Mouse (Mus musculus) kidney, adult 18-20 months (tissue): ENCODE data around the gene Emid1.

Experiments used
- DNase-seq: peaks from one replicate; pipeline ENCODE4 v3.0.0; 2021

Gene Emid1

DNA sequence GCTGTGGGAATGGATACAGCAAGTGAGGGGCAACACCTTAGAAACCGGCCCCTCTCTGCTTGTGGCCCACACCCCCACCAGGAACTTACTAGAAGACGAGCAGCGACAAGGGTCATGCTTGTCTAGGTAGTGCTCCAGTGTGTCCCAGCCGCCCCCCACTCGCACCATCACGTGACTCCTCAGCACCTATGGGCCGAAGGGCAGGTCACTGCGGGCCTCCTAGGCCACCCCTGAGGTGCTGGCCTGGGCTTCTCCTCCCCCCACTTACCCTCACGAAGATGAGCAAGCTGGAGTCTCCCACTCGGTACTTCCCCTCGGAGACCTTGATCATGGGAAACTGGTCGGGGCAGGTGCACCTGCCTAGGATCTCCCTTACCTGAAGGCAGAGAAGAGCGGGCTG, 89.7 kb downstream of the Emid1 start:
- no peak for DNase-seq

DNA sequence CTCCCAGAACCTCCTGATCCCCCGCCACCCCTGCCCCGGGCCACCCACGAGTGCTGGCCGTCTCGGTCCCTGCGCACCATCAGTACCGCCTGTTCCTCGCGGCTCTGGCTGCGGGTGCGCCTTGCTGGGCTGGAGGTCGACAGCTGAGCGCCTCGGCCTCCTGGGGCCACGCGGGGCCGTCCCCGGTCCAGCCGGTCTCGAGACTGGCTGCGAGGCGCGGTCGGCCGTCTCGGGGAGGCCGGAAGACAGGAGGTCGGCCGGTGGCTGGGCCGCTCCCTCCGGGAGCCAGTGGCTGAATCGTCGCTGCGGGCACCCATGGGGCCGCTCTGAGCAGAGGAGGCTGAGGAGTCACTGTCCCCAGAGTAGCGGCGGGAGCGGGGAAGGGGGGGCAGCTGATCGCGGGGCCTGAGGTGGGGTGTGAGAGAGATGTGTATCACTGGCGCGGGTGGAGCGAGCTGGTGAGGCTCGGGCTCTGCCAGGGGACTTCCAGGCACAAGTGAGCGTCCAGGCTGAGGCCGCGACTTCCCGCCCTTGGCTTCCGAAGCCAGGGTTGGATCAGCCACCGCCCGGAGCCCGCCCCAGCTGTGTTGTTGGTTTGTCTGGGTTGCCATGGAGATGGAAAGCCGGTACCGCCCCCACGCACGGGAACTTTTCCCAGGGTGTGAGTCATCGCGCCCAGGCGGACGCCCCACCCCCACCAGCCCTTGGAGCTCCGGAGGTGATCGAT, 90.5 kb downstream of the Emid1 start:
- peak; percentile 94 for DNase-seq

DNA sequence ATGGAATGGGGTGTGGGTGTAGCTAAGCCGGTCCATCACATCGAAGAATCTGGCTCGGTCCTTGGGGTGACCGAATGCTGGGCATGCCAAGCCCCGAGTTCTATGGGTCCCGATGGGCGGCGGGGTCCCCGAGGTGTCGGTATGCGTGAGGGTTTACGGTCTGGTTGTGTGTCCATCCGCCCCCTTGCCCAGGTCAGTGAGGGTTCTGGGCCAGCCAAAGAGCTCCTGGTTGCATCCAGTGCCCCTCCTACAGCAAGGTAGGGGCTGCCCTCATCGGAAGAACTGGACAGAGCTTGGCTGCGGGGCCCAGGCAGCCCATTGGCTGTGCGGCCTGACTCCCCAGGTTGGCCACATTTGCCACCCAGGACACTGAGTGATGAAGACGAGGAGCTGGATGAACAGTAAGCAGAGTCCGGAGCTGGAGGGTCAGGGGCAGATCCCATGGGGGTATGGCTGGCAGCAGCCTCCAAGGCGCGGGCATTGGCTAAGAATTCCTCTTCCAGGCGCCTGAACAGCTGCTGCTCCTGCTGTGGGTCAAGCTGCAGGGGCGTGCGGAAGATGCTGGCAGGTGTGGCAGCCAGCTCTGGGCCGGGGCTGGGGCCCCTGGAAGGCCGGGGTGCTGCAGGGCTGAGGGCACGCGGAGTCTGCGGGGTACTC, 91.2 kb downstream of the Emid1 start:
- no peak for DNase-seq

DNA sequence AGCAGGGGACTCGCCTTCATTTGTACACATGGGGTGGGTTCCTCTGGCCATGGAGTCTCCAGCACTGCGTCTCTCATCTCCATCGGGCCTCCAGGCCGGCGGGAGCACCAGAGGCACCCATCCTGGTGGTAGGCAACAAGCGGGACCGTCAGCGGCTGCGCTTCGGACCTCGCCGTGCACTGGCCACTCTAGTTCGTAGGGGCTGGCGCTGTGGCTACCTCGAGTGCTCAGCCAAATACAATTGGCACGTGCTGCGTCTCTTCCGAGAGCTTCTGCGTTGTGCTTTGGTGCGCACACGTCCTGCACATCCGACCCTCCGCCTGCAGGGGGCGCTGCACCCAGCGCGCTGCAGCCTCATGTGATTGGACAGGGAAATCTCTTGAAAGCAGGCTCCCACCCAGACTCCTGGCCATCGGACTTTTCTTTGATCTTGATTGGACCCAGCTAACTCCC, 92.3 kb downstream of the Emid1 start:
- no peak for DNase-seq

DNA sequence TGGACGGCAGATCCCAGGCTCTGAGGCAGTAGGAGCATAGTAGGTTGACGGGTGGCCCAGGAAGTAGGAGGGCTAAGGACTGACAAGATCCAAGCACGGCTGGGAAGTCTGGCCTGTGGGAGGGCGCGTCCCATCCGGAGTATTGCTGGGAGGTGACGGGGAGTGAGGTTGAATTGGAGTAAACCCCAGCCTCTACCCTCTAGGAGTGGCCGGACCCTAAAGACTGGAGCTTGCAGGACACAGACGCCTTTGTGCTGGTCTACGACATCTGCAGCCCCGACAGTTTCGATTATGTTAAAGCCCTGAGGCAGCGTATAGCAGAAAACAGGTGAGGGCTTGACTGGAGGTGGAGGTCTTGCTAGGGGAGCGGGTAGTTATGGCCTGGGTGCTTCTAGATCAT, 92.8 kb downstream of the Emid1 start:
- DNase-seq = no peak

DNA sequence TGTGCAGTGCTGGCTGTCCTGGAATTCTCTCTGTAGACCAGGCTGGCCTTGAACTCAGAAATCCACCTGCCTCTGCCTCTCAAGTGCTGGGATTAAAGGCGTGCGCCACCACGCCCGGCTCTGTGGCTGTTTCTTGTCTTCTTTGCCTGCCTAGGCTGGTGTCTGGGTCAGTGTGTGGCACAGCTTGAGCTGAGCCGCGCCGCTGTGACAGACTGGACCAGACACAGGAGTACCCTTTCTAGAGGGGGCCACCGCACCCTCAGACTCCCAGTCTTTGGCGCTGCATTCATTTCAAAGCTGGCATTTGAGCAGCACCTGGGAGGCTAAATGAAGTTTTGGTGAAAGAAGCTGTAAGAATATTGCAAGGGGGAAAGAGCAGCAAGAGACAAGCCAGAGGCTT, 93.3 kb downstream of the Emid1 start:
- DNase-seq = no peak

DNA sequence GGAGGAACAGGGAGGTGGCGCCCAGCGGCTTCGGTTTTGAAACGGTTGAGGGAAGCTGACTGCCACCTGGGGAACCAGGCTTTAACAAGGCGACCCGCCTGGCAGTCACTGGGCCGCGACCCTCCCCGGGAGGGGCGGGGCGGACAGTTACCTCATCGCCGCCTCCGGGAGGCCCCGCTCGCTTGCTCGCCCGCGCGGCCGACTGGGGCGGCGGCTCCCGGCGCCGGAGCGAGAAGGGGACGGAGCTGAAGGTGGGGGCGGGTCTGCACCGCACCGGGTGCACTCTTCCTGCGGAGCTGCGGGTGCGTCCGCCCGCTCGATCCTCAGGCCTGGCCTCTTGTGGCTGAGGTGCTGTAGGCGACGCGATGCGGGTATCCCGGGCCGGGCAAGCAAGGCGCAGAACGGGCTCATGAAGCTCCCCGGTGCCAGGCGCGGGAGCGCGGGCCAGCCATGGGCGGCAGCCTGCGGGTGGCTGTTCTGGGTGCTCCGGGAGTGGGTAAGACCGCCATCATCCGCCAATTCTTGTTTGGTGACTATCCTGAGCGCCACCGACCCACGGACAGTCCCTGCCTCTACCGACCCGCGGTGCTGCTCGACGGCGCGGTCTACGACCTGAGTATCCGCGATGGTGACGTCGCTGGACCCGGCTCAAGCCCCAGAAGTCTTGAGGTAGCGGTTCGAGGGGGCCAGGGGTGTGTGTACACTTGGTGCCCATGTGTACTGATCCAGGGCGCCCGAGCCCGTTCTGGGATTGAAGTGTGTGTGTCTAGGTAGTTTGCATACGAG, 94.0 kb downstream of the Emid1 start, which contains the start of gene Rasl10a:
TSS of gene Rasl10a (plus strand) at position 273 of the 786 bp plus-strand sequence.
- DNase-seq = peak; percentile 57

DNA sequence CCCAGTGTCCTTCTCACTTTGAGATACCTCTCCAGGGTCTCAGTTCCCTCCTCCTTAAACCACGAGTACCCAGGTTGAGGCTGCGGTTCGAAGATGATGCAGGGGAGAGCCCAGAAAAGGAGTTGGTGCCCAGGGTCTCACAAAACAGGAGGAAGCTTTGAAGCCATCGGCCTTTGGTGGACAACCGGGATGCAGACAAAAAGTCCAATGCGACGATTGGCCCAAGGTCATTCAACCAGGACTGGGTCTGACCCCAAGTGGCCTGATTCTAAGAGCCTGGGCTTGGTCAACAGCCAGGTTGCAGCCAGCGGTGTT, 94.6 kb downstream of the Emid1 start:
- no peak for DNase-seq

DNA sequence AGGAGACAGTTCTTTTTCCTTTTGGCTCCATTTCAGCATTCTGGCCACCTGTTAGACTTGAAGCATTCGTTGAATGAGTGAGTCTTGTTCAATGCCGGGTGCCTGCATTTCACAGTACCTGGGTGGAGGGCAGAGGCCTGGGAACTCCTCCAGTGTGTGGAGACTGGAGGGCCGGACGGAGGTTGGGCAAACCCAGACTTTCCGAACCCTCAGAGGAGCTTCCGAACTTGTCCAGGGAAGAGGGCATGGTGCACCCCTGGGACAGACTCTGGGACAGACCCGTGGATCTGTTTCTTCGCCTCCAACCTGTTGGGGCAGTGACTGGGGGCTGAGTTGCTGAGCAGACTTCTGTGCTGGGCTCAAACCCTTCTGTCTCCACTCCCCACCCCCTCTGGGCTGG, 95.0 kb downstream of the Emid1 start:
- no peak for DNase-seq
